Mouse (Mus musculus) liver, embryonic 14.5 days (tissue): Measurements from ENCODE around the gene Sun3. TPM values are rescaled to one million over a fixed set of nuclear protein-coding genes. Genes with fewer than 3 reads are reported as not detected.

Source experiments
- ATAC-seq: fragments of 200-750 bp; cut with Nextera tagmentation; 2 replicates; pipeline ENCODE4 v1.8.0; 2017; ENCODE audit warnings: moderate number of reproducible peaks, mild to moderate bottlenecking, moderate library complexity; ENCODE audit not compliant: insufficient read depth
- DNase-seq, 3 experiments: peaks; one replicate each; pipeline ENCODE4 v3.0.0-alpha.2; 2012 to 2013; ENCODE audit warnings: low read depth in 3 of 3, low spot score in 3 of 3
- H3K27ac ChIP-seq: fragments of 300-500 bp; sonication (generic); 2 replicates; pipeline ENCODE4 v1.5.1; 2014; ENCODE audit warnings: moderate library complexity, mild to moderate bottlenecking, control low read depth, inconsistent platforms
- H3K27me3 ChIP-seq: fragments of 300-500 bp; sonication (generic); 2 replicates; pipeline ENCODE4 v1.6.1; 2014; ENCODE audit warnings: mild to moderate bottlenecking, low read length, moderate library complexity; ENCODE audit not compliant: control insufficient read depth, insufficient read depth
- H3K36me3 ChIP-seq: fragments of 300-500 bp; sonication (generic); replicated peaks from 2 replicates; pipeline ENCODE4 v1.6.1; 2014; ENCODE audit warnings: low read depth; ENCODE audit not compliant: control insufficient read depth, insufficient read depth
- H3K4me1 ChIP-seq, 2 experiments: fragments of 200-500 bp in 1 of 2; fragments of 300-500 bp in 1 of 2; sonication (generic) in 1 of 2; replicated peaks; 2 replicates each; pipeline ENCODE4 v1.6.1; 2012 to 2014; ENCODE audit warnings: antibody characterized with exemption in 1 of 2, inconsistent platforms in 1 of 2, low read length in 1 of 2; ENCODE audit not compliant: control insufficient read depth in 2 of 2, insufficient read depth in 2 of 2
- H3K4me2 ChIP-seq: fragments of 300-500 bp; sonication (generic); 2 replicates; pipeline ENCODE4 v1.6.1; 2014; ENCODE audit warnings: low read depth, mild to moderate bottlenecking, control low read depth, moderate library complexity
- H3K4me3 ChIP-seq, 2 experiments: fragments of 200-500 bp in 1 of 2; fragments of 300-500 bp in 1 of 2; sonication (generic) in 1 of 2; 2 replicates each; pipeline ENCODE4 v1.5.1; 2012 to 2014; ENCODE audit warnings: low read depth in 2 of 2, low read length in 2 of 2, mild to moderate bottlenecking in 2 of 2, control low read depth in 1 of 2, inconsistent platforms in 1 of 2, moderate library complexity in 1 of 2; ENCODE audit not compliant: insufficient read depth in 1 of 2
- H3K9ac ChIP-seq: fragments of 300-500 bp; sonication (generic); replicated peaks from 2 replicates; pipeline ENCODE4 v1.6.1; 2014; ENCODE audit warnings: mild to moderate bottlenecking, control low read depth, moderate library complexity
- H3K9me3 ChIP-seq: fragments of 300-500 bp; sonication (generic); 2 replicates; pipeline ENCODE4 v1.6.1; 2016; ENCODE audit warnings: low read length, mixed read lengths; ENCODE audit not compliant: control insufficient read depth
- CTCF ChIP-seq: IDR thresholded peaks from 2 replicates; pipeline ENCODE4 v1.5.1; 2016; ENCODE audit warnings: antibody characterized with exemption, low read depth, control low read depth
- EP300 ChIP-seq: IDR thresholded peaks from 2 replicates; pipeline ENCODE4 v1.6.1; 2016; ENCODE audit warnings: antibody characterized with exemption, low read depth
- WGBS: fragments of 180-500 bp; shearing (Covaris S2); extraction: QIAGEN DNeasy Blood & Tissue Kit; methylation state at CpG from one replicate; pipeline ENCODE4 v1.1.7; 2014; ENCODE audit not compliant: insufficient replicate concordance; 5-methylcytosine and 5-hydroxymethylcytosine counted together
- polyA plus RNA-seq, 2 experiments: library from polyadenylated mRNA; depleted of rRNA in 1 of 2; stranded (reverse) in 1 of 2; unstranded in 1 of 2; fragments of >200 nt; fragmentation: Nextera tagmentation in 1 of 2; extraction: Ambion mirVana in 1 of 2; gene quantifications; 2 replicates each; pipeline versions ENCODE4 v1.2.1 to v1.2.3; 2012 to 2014

Sun3 gene
- polyA plus RNA-seq, 2 experiments = not detected

- Histone ChIP-seq H3K9me3 (no peaks in the 10 kb centered on the region), H3K36me3 (peaks cover 31% of the 10 kb centered on the region), H3K27me3 (no peaks in the 10 kb centered on the region), H3K4me1 (peaks cover 6% of the 10 kb centered on the region in 2 experiments), H3K4me3 (no peak overlapping the region), H3K4me2 (no peak overlapping the region), H3K9ac (no peak overlapping the region; the same call in 1 of the 2 replicates), H3K27ac (no peak overlapping the region)
- 85% methylated on average over 5 of the region's 5 CpGs for WGBS
- no peak for DNase-seq
- no peak for ATAC-seq
- TF ChIP-seq CTCF = no peak
- no peak for TF ChIP-seq EP300
Observed at GRCm38 (mm10) chr11:9008761-9009160, 40.0 kb downstream of the Sun3 start.

DNA sequence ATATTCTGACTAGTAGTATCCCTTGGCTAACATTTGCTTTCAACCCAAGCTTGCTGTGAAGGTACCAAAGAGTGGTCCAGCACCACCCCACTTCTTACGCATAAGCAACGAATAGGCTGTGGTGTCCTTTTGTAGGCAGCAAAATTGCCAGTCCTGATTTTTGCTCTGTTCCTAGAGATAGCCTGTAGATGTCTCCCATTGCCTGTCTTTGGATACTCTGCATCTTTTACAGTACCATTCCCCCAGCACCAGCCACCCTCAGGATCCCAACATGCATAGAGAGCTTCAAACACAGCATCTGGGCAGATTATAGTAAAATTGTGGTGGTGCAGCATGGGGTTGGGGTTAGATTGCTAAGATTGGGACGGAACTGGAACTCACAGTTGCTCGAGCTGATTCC lies 60.7 kb downstream of the Sun3 start:
- Histone ChIP-seq H3K4me3 (no peak overlapping the region), H3K4me2 (no peak overlapping the region), H3K9me3 (no peaks in the 10 kb centered on the region), H3K9ac (no peak overlapping the region), H3K27ac (no peak overlapping the region), H3K27me3 (no peaks in the 10 kb centered on the region), H3K36me3 (peaks cover 4% of the 10 kb centered on the region; the same call in 1 of the 2 replicates), H3K4me1 (peaks cover 0 to 7% of the 10 kb centered on the region in 2 experiments; a peak in 3 of 4 replicates)
- DNase-seq (no peak), ATAC-seq (no peak)
- no peak for TF ChIP-seq CTCF
- TF ChIP-seq EP300 = no peak
- WGBS = 55% methylated on average over 4 of the region's 4 CpGs

- ATAC-seq (no peak), DNase-seq (no peak)
- Histone ChIP-seq H3K4me2 (no peak overlapping the region), H3K27me3 (no peaks in the 10 kb centered on the region), H3K9me3 (no peaks in the 10 kb centered on the region), H3K4me3 (no peak overlapping the region), H3K4me1 (peaks cover 0 to 7% of the 10 kb centered on the region in 2 experiments; a peak in 3 of 4 replicates), H3K27ac (no peak overlapping the region), H3K36me3 (no peaks in the 10 kb centered on the region), H3K9ac (no peak overlapping the region)
- TF ChIP-seq CTCF (no peak), EP300 (no peak)
Observed at GRCm38 (mm10) chr11:8986058-8986457, 62.7 kb downstream of the Sun3 start.

DNA sequence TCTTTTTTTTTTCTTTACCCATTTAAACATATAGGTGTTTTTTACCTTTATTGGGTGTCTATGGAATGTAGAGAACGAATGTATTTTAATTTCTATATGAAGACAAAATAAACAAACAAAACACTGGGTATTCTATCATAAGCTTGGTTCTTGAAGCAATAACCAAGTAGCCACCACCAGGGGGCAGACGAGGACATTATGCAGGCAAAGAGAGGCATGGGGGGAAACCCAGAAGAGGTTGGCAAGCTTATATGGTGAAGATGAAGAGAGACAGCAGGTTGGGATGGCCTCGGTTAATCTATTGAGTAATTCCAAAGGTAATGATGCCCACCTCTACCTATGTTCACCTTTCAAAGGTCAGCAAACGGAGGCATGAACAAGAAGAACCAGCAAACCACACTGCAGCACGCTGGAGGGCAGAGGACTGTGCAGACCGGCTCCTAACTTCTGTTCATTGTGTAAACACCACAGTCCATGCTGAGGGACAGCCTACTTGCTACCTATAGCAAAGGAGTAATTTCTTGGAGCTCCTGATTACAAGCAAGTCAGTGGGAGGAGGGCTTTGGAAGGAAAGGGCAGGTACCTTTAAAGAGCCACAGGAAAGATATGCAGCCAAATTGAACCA lies 65.4 kb downstream of the Sun3 start:
- ATAC-seq = no peak
- peaks cover 0 to 7% of the 10 kb centered on the region in 2 experiments; a peak in 3 of 4 replicates for H3K4me1 ChIP-seq
- DNase-seq = peak in 2 of 3 experiments; percentile 49 to 50
- H3K4me3 ChIP-seq = no peak overlapping the region
- H3K27me3 ChIP-seq = no peaks in the 10 kb centered on the region
- no peak overlapping the region for H3K27ac ChIP-seq
- no peak overlapping the region for H3K9ac ChIP-seq
- no peaks in the 10 kb centered on the region for H3K9me3 ChIP-seq
- H3K36me3 ChIP-seq = no peaks in the 10 kb centered on the region
- WGBS = 30% methylated on average over 6 of the region's 6 CpGs
- H3K4me2 ChIP-seq = no peak overlapping the region
- TF ChIP-seq CTCF = peak; percentile 82
- TF ChIP-seq EP300 = no peak

DNA sequence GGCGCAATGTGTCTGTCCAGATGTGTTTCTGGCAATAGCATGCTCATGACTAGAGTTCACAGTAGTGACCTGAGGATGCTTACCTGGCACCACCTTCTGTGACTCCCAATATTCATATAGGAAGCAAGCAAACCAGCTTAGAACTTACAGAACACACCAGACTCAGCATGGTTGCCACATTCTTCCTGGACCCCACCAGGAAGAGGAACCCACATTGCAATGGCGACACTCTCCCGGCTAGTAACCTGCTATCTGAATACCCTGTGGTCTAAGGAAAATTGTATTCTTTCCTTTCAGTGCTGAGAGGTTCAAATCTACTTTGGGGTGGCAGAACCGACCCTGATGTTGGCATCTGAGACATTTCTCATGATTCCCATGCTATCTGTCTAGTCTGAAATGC lies 70.6 kb downstream of the Sun3 start:
- ATAC-seq (no peak), DNase-seq (no peak)
- Histone ChIP-seq H3K4me2 (no peak overlapping the region), H3K4me1 (no peaks in the 10 kb centered on the region), H3K36me3 (no peaks in the 10 kb centered on the region), H3K9ac (no peak overlapping the region), H3K27ac (no peak overlapping the region), H3K9me3 (no peaks in the 10 kb centered on the region), H3K4me3 (no peak overlapping the region), H3K27me3 (no peaks in the 10 kb centered on the region)
- TF ChIP-seq CTCF = no peak
- TF ChIP-seq EP300 = no peak
- 39% methylated on average over 4 of the region's 4 CpGs for WGBS
